Mouse (Mus musculus) midbrain, postnatal 0 days (tissue): Measurements from ENCODE around the gene Itgal. TPM values are rescaled to one million over a fixed set of nuclear protein-coding genes. Genes with fewer than 3 reads are reported as not detected.
"Not testable (repeated sequence)": the region's sequence is repeated elsewhere in the genome, so short reads cannot be mapped to it uniquely, and the experiment has no call there.

Source experiments
- ATAC-seq: fragments of 200-750 bp; cut with Nextera tagmentation; 2 replicates; pipeline ENCODE4 v1.8.0; 2017; ENCODE audit warnings: moderate number of reproducible peaks, mild to moderate bottlenecking, moderate TSS enrichment, moderate library complexity; ENCODE audit not compliant: low FRiP score
- DNase-seq: peaks from one replicate; pipeline ENCODE4 v3.0.0-alpha.2; 2015; ENCODE audit warnings: low spot score
- H3K27ac ChIP-seq: fragments of 300-500 bp; sonication (generic); 2 replicates; pipeline ENCODE4 v1.5.1; 2014; ENCODE audit warnings: low read depth, mild to moderate bottlenecking, low read length, mixed read lengths
- H3K27me3 ChIP-seq: fragments of 300-500 bp; sonication (generic); 2 replicates; pipeline ENCODE4 v1.6.1; 2014; ENCODE audit warnings: low read length, control low read depth, mixed read lengths; ENCODE audit not compliant: insufficient read depth
- H3K36me3 ChIP-seq: fragments of 300-500 bp; sonication (generic); 2 replicates; pipeline ENCODE4 v1.6.1; 2014; ENCODE audit warnings: low read length, control low read depth, mixed read lengths; ENCODE audit not compliant: insufficient read depth
- H3K4me1 ChIP-seq: fragments of 300-500 bp; sonication (generic); 2 replicates; pipeline ENCODE4 v1.6.1; 2014; ENCODE audit warnings: mild to moderate bottlenecking, control low read depth, antibody characterized with exemption, low read length, mixed read lengths; ENCODE audit not compliant: insufficient read depth
- H3K4me2 ChIP-seq: fragments of 300-500 bp; sonication (generic); 2 replicates; pipeline ENCODE4 v1.6.1; 2014; ENCODE audit warnings: low read depth, mild to moderate bottlenecking, low read length, mixed read lengths; ENCODE audit not compliant: poor library complexity, severe bottlenecking
- H3K4me3 ChIP-seq: fragments of 300-500 bp; sonication (generic); 2 replicates; pipeline ENCODE4 v1.5.1; 2014; ENCODE audit warnings: low read depth, mild to moderate bottlenecking, low read length, moderate library complexity
- H3K9ac ChIP-seq: fragments of 300-500 bp; sonication (generic); replicated peaks from 2 replicates; pipeline ENCODE4 v1.6.1; 2014; ENCODE audit warnings: mild to moderate bottlenecking, low read length, moderate library complexity, mixed read lengths; ENCODE audit not compliant: poor library complexity, severe bottlenecking
- H3K9me3 ChIP-seq: fragments of 300-500 bp; sonication (generic); 2 replicates; pipeline ENCODE4 v1.6.1; 2016; ENCODE audit warnings: low read length, control low read depth
- CTCF ChIP-seq: IDR thresholded peaks from 2 replicates; pipeline ENCODE4 v1.5.1; 2016; ENCODE audit warnings: antibody characterized with exemption, mild to moderate bottlenecking
- WGBS: fragments of 180-500 bp; shearing (Covaris S2); extraction: QIAGEN DNeasy Blood & Tissue Kit; methylation state at CpG from one replicate; pipeline ENCODE4 v1.1.7; 2014; 5-methylcytosine and 5-hydroxymethylcytosine counted together
- polyA plus RNA-seq: library from polyadenylated mRNA; unstranded; fragments of >200 nt; fragmentation: Nextera tagmentation; extraction: Ambion mirVana; gene quantifications from 2 replicates; pipeline ENCODE4 v1.2.1, GENCODE M21; 2015
- total RNA-seq: library from RNA; depleted of rRNA; stranded (reverse); fragments of >200 nt; gene quantifications from 2 replicates; pipeline ENCODE4 v1.2.3, GENCODE M21; 2014

Gene Itgal
- total and polyA plus RNA-seq, 2 experiments from 2014 or later, result 0.22 to 0.49 TPM

DNA sequence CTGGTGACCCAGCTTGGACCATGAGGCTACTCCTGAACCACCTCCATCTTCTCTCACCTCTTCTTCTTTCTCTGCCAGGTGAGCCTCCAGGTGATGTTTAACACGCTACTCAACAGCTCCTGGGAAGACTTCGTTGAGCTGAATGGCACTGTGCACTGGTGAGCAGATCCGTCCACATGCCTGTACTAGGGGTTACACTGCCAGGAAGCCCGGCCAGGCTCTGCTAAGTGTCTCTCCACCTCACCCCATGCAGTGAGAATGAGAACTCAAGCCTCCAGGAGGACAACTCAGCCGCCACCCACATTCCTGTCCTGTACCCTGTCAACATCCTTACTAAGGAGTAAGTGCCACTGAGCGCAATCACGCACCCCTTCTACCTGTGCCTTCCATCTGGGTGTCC is 28.9 kb downstream of the Itgal start:
- no peak overlapping the region for H3K4me2 ChIP-seq
- H3K27ac ChIP-seq, result no peak overlapping the region
- DNase-seq (no peak), ATAC-seq (no peak)
- H3K27me3 ChIP-seq, result no peaks in the 10 kb centered on the region
- H3K9ac ChIP-seq, result no peak overlapping the region
- H3K36me3 ChIP-seq, result no peaks in the 10 kb centered on the region
- H3K9me3 ChIP-seq, result no peaks in the 10 kb centered on the region
- H3K4me1 ChIP-seq, result no peaks in the 10 kb centered on the region
- no peak for TF ChIP-seq CTCF
- 90% methylated on average over 7 of the region's 7 CpGs for WGBS
- no peak overlapping the region for H3K4me3 ChIP-seq

DNA sequence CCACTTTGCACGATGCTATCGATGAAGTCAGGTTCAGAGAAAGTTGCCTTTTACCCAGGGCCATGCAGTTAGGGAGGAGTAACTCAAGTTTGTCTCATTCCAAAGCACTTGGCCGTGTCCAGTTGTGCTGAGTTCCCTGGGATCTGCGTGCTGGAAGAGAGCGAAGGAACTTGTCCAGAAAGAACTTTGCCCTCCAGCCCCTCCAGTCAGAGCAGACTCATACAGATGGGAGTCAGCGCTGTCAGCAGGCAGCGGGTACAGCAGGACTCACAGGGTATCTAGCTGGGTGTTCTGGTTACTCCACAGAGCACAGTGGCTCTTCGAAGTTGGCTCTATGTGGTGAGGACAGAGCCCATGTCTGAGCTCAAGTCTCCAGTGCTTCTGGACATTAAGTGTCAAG is 29.5 kb downstream of the Itgal start:
- Histone ChIP-seq H3K4me1 (no peaks in the 10 kb centered on the region), H3K9me3 (no peaks in the 10 kb centered on the region), H3K27me3 (no peaks in the 10 kb centered on the region), H3K9ac (no peak overlapping the region), H3K4me2 (no peak overlapping the region), H3K36me3 (no peaks in the 10 kb centered on the region), H3K27ac (no peak overlapping the region), H3K4me3 (no peak overlapping the region)
- DNase-seq (no peak), ATAC-seq (no peak)
- TF ChIP-seq CTCF, result no peak
- WGBS, result 86% methylated on average over 8 of the region's 8 CpGs

DNA sequence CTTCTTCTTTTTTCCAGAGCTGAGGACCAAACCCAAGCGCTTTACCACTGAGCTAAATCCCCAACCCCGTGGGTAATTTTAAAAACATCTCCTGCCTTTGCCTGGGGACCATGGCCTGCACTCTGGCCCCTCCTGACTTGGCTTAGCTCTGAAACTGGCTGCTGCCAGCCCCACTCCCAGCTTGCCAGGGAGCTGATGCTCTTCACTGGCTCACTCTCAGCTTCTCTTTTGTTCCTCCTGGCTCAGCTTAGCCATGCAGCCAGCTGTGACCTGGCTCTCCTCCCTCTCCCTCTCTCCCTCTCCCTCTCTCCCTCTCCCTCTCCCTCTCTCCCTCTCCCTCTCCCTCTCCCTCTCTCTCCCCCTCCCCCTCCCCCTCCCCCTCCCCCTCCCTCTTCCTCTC is 30.6 kb downstream of the Itgal start:
- Histone ChIP-seq H3K4me1 (no peaks in the 10 kb centered on the region), H3K4me2 (no peak overlapping the region), H3K27ac (no peak overlapping the region), H3K4me3 (no peak overlapping the region), H3K9me3 (no peaks in the 10 kb centered on the region), H3K9ac (no peak overlapping the region), H3K27me3 (no peaks in the 10 kb centered on the region), H3K36me3 (no peaks in the 10 kb centered on the region)
- TF ChIP-seq CTCF, result no peak
- ATAC-seq (0 out of 2 replicates have a peak, but pooled peaks have one; percentile 58), DNase-seq (peak; percentile 84)
- no CpG with 5 or more reads among the region's 2 CpGs for WGBS

DNA sequence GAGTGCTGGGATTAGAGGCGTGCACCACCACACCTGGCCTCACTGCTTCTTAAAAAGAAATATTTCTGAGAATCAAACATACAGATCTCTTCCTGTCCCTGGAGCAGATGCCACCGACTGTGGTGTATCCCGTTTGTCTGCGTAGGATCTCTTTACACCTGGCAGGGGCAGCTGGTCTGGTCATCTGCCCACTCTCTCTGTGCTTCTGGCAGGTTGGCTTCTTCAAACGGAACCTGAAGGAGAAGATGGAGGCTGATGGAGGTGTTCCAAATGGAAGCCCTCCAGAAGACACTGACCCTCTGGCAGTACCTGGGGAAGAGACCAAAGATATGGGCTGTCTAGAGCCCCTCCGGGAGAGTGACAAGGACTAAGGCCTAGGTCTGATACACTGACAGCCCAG is 37.2 kb downstream of the Itgal start:
- Histone ChIP-seq H3K4me2 (no peak overlapping the region), H3K4me3 (no peak overlapping the region), H3K9me3 (no peaks in the 10 kb centered on the region), H3K36me3 (no peaks in the 10 kb centered on the region), H3K4me1 (no peaks in the 10 kb centered on the region), H3K27me3 (no peaks in the 10 kb centered on the region), H3K27ac (no peak overlapping the region), H3K9ac (no peak overlapping the region)
- TF ChIP-seq CTCF, result no peak
- no peak for DNase-seq
- WGBS, result 84% methylated on average over 6 of the region's 6 CpGs
- no peak for ATAC-seq

DNA sequence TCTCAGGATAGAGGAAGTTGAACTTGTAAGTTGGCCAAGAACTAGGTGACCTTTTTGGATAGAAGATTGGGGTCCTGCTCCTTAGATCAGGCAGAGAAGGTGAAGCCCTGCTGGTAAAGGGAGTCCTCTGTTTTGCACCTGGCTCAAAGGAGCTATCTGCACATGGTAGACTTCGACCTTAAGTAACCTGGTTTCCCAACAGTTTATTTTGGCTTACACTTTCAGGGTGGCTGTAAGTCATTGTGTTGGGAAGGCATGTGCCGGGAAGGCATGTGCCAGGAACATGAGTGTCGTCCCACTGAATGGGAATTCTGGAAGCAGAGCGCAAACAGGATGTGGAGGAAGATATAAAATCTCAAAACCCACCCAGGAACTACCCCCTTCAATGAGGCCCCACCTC is 39.5 kb downstream of the Itgal start:
- Histone ChIP-seq H3K9me3 (no peaks in the 10 kb centered on the region), H3K27ac (no peak overlapping the region), H3K4me3 (no peak overlapping the region), H3K4me2 (no peak overlapping the region), H3K27me3 (no peaks in the 10 kb centered on the region), H3K36me3 (no peaks in the 10 kb centered on the region), H3K4me1 (no peaks in the 10 kb centered on the region), H3K9ac (no peak overlapping the region)
- no peak for TF ChIP-seq CTCF
- 92% methylated on average over 4 of the region's 4 CpGs for whole genome bisulfite sequencing
- ATAC-seq, result no peak
- no peak for DNase-seq

DNA sequence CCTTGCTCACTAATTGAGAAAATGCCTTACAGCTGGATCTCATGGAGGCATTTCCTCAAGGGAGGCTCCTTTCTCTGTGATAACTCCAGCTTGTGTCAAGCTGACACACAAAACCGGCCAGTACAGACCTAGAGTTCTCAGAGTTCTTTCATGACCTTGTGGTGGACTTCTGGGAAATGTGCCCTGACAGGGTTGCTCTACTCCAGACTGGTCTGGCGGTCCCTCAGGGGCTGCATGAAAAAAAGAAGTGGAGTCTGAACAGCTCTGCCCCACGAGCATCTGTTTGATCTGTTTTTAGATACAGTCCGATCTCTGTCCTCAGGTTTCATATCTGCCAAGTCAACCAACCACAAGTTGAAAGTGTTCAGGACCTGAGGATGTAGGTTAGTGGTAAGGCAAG is 41.6 kb downstream of the Itgal start:
- Histone ChIP-seq H3K9me3 (no peaks in the 10 kb centered on the region), H3K4me1 (no peaks in the 10 kb centered on the region), H3K27me3 (no peaks in the 10 kb centered on the region), H3K4me3 (no peak overlapping the region), H3K4me2 (no peak overlapping the region), H3K36me3 (no peaks in the 10 kb centered on the region), H3K27ac (no peak overlapping the region), H3K9ac (no peak overlapping the region)
- DNase-seq (no peak), ATAC-seq (no peak)
- WGBS, result 80% methylated on average over 4 of the region's 4 CpGs
- no peak for TF ChIP-seq CTCF

DNA sequence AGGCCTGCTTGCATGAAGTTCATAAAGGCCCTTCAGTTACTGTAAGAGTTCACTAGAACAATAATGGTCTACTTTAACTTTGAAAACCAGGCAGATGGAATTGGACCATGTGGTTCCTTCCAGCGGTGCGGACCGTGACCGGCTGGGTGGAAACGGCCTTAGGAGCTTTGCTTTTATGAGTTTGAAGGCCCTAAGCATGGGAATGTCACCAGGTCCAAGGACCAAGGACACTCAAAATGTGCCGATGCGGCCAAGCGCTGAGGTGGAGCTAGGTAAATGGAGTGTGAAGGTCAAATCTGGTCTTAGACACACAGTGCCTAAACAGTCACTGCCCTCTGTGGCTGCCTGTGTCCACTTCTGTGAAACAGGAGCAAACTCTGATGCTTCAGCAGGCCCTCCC is 45.3 kb downstream of the Itgal start:
- Histone ChIP-seq H3K9me3 (no peaks in the 10 kb centered on the region), H3K4me1 (peaks cover 3% of the 10 kb centered on the region), H3K9ac (no peak overlapping the region), H3K4me2 (no peak overlapping the region), H3K4me3 (no peak overlapping the region), H3K36me3 (peaks cover 7% of the 10 kb centered on the region; the same call in 1 of the 2 replicates), H3K27ac (no peak overlapping the region), H3K27me3 (no peaks in the 10 kb centered on the region)
- TF ChIP-seq CTCF, result no peak
- DNase-seq (no peak), ATAC-seq (no peak)
- 94% methylated on average over 8 of the region's 8 CpGs for WGBS

DNA sequence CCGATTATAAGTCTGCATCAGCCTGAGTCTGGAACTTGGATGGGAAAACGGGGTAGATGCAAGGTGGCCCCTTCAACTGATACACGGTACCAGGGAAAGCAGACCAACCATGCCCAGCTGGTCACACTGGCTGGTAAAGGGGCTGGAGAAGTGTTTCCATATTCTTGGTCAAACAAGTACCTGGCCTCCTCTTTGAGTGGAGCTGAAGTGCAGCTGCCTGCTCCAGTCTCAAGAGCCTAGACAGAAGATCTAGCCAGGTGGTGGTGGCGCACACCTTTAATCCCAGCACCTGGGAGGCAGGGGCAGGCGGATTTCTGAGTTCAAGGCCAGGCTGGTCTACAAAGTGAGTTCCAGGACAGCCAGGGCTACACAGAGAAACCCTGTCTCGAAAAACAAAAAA is 45.8 kb downstream of the Itgal start:
- H3K9ac ChIP-seq, H3K4me3 ChIP-seq, H3K4me2 ChIP-seq, H3K4me1 ChIP-seq, DNase-seq, ATAC-seq, H3K27ac ChIP-seq, H3K9me3 ChIP-seq, H3K36me3 ChIP-seq, H3K27me3 ChIP-seq: not testable (repeated sequence)
- WGBS, result 94% methylated on average over 5 of the region's 6 CpGs
